Mouse (Mus musculus): ENCODE measurements around the gene Ptbp1.

GRCm38 (mm10) chr10:79859116-79859515 lies 4.9 kb downstream of the Ptbp1 start:
- no peak for TF ChIP-seq CTCF (IDR thresholded peaks at IDR 0.05; ENCODE audit: low read depth, low read length)
- TF ChIP-seq EP300 (IDR thresholded peaks at IDR 0.05; ENCODE audit: insufficient read depth, low read depth, low read length): no peak
